Mouse (Mus musculus) cortical plate, adult 2 months (tissue): ENCODE measurements at regions not wholly inside any gene's neighbourhood (a gene's known extent, or its start where the extent isn't known, plus 50 kb on each side); places are given as distances from the start of the nearest gene placed in this dataset.

Source experiments
- CTCF ChIP-seq: fragments of 200-500 bp; IDR thresholded peaks from 2 replicates; pipeline ENCODE4 v1.5.1; 2011; ENCODE audit warnings: mild to moderate bottlenecking, control low read depth, low read length; ENCODE audit not compliant: insufficient read depth; ENCODE audit errors: extremely low read depth
- POLR2A ChIP-seq: fragments of 200-500 bp; IDR thresholded peaks from 2 replicates; pipeline ENCODE4 v1.6.1; 2011; ENCODE audit warnings: mild to moderate bottlenecking, low read length, control low read depth; ENCODE audit not compliant: insufficient read depth; ENCODE audit errors: extremely low read depth

GRCm38 (mm10) chr12:105918775-105919174 lies 91.3 kb upstream of the Vrk1 start:
- no peak for TF ChIP-seq CTCF
- no peak for TF ChIP-seq POLR2A
